Mouse (Mus musculus) frontal cortex, postnatal 25 days (tissue): ENCODE measurements around the gene Tec.

Experiments used
- DNase-seq, 2 experiments: peaks; one replicate each; pipeline ENCODE4 v3.0.0; 2022; ENCODE audit warnings: low spot score in 2 of 2

Gene Tec

GRCm38 (mm10) chr5:72891534-72891933, 23.3 kb upstream of the Tec start:
- peak; percentile 23 to 29 for DNase-seq

- DNase-seq = no peak
Measured at GRCm38 (mm10) chr5:72888260-72888659, 20.0 kb upstream of the Tec start.

- DNase-seq = no peak
Measured at GRCm38 (mm10) chr5:72886458-72887222, 18.4 kb upstream of the Tec start.

GRCm38 (mm10) chr5:72883706-72884105, 15.4 kb upstream of the Tec start:
- no peak for DNase-seq

GRCm38 (mm10) chr5:72882412-72882765, 14.1 kb upstream of the Tec start:
- no peak for DNase-seq

GRCm38 (mm10) chr5:72881748-72882411, 13.6 kb upstream of the Tec start:
- DNase-seq = no peak

GRCm38 (mm10) chr5:72879736-72880135, 11.5 kb upstream of the Tec start:
- DNase-seq = no peak

GRCm38 (mm10) chr5:72871114-72871513, 2.8 kb upstream of the Tec start:
- DNase-seq = no peak

- no peak for DNase-seq
Measured at GRCm38 (mm10) chr5:72869779-72870608, 1.7 kb upstream of the Tec start.

GRCm38 (mm10) chr5:72867036-72867672, 1.1 kb downstream of the Tec start:
- no peak for DNase-seq

GRCm38 (mm10) chr5:72866260-72866905, 1.9 kb downstream of the Tec start:
- DNase-seq = no peak

GRCm38 (mm10) chr5:72864654-72865178, 3.6 kb downstream of the Tec start:
- no peak for DNase-seq

GRCm38 (mm10) chr5:72863166-72863565, 5.1 kb downstream of the Tec start:
- no peak for DNase-seq

- no peak for DNase-seq
Measured at GRCm38 (mm10) chr5:72861726-72862385, 6.4 kb downstream of the Tec start.

- DNase-seq = no peak
Measured at GRCm38 (mm10) chr5:72860899-72861298, 7.4 kb downstream of the Tec start.

- DNase-seq = no peak
Measured at GRCm38 (mm10) chr5:72858306-72858705, 10.0 kb downstream of the Tec start.

GRCm38 (mm10) chr5:72857756-72858155, 10.5 kb downstream of the Tec start:
- no peak for DNase-seq

- no peak for DNase-seq
Measured at GRCm38 (mm10) chr5:72856255-72856878, 11.9 kb downstream of the Tec start.

GRCm38 (mm10) chr5:72855685-72856124, 12.6 kb downstream of the Tec start:
- DNase-seq = peak; percentile 46 to 61
